In genomic region chr12:17039415-17039814, GRCm38 (mm10) we compare ENCODE assay signal across 27 mouse cellular contexts. TPM values are rescaled to one million over a fixed set of nuclear protein-coding genes. Genes with fewer than 3 reads are reported as not detected.
DNase-seq lines count a peak whose midpoint lies in the region; ATAC-seq and TF ChIP-seq lines count a peak whose summit lies in the region.
"Had no signal": no experiment of that assay in that cellular context is flagged by ENCODE, and none has a peak within 500 bp of the region (broad histone marks: within the 10 kb centered on the region; RNA-seq: fewer than 3 reads in every experiment).

No protein-coding gene starts in this region.

- H3K79me2 ChIP-seq in myocyte (ENCODE audit: control insufficient read depth, insufficient read depth) = no peaks in the 10 kb centered on the region

- DNase-seq in midbrain, embryonic 11.5 days (ENCODE audit: low spot score, missing footprints) = peak; percentile 33
- peak; percentile 12 for DNase-seq in Patski (ENCODE audit: low read depth, low spot score)
- no peak for DNase-seq in spleen, postnatal 36 days (ENCODE audit: low spot score in 2 of 2)
- DNase-seq in adrenal gland, postnatal 10 days = no peak
- DNase-seq: adrenal gland, adult 2 months; adrenal gland, postnatal 25 days; B cell, adult 2 months; cerebellum, adult 18-20 months; cerebellum, adult 9-10 months; cerebellum, postnatal 14 days; forebrain, postnatal 0 days; gastrocnemius, adult 2 months; gastrocnemius, postnatal 14 days; heart, adult 11 months; kidney, adult 11 months had no signal

- no peak for ATAC-seq in midbrain, embryonic 11.5 days (ENCODE audit: low FRiP score)
- ATAC-seq in midbrain, embryonic 15.5 days (replicated peaks) = no peak
- ATAC-seq in Patski = no peak
- ATAC-seq: CD4-positive, CD25-positive, alpha-beta regulatory T cell, adult 4 months; forebrain, embryonic 14.5 days; forebrain, postnatal 0 days; intestine, embryonic 15.5 days had no signal

- no peak for TF ChIP-seq POLR2A in myocyte (IDR thresholded peaks at IDR 0.05; ENCODE audit: insufficient read length, low read depth)

- no peaks in the 10 kb centered on the region for H3K4me1 ChIP-seq in midbrain, embryonic 11.5 days (ENCODE audit: control insufficient read depth, insufficient read depth, low read length)
- peaks cover 7% of the 10 kb centered on the region; the same call in 1 of the 2 replicates for H3K4me1 ChIP-seq in midbrain, embryonic 15.5 days
- H3K4me1 ChIP-seq: embryonic facial prominence, embryonic 12.5 days; embryonic facial prominence, embryonic 15.5 days; intestine, embryonic 15.5 days had no signal

- H3K27ac ChIP-seq in midbrain, embryonic 11.5 days (ENCODE audit: low read depth, low read length) = no peak overlapping the region
- no peak overlapping the region for H3K27ac ChIP-seq in midbrain, embryonic 15.5 days
- H3K27ac ChIP-seq: embryonic facial prominence, embryonic 12.5 days; embryonic facial prominence, embryonic 15.5 days; gastrocnemius, adult 2 months; hindbrain, embryonic 12.5 days; hindbrain, embryonic 15.5 days; intestine, embryonic 15.5 days had no signal

- no peaks in the 10 kb centered on the region for H3K9me3 ChIP-seq in midbrain, embryonic 11.5 days (ENCODE audit: control insufficient read depth, low read length)
- no peaks in the 10 kb centered on the region for H3K9me3 ChIP-seq in midbrain, embryonic 15.5 days
- H3K9me3 ChIP-seq: embryonic facial prominence, embryonic 12.5 days; embryonic facial prominence, embryonic 15.5 days; hindbrain, embryonic 15.5 days; intestine, embryonic 15.5 days had no signal

- H3K36me3 ChIP-seq in midbrain, embryonic 11.5 days (ENCODE audit: control insufficient read depth, insufficient read depth, low read length) = no peaks in the 10 kb centered on the region
- H3K36me3 ChIP-seq in midbrain, embryonic 15.5 days (replicated peaks) = no peaks in the 10 kb centered on the region
- H3K36me3 ChIP-seq in myocyte (ENCODE audit: control insufficient read depth, insufficient read depth) = no peaks in the 10 kb centered on the region
- H3K36me3 ChIP-seq: embryonic facial prominence, embryonic 12.5 days; embryonic facial prominence, embryonic 15.5 days; hindbrain, embryonic 12.5 days; hindbrain, embryonic 15.5 days; intestine, embryonic 15.5 days had no signal

- no peak for TF ChIP-seq CTCF in Patski (IDR thresholded peaks at IDR 0.05)

- H3K9ac ChIP-seq in midbrain, embryonic 11.5 days (ENCODE audit: low read length) = no peak overlapping the region
- H3K9ac ChIP-seq in midbrain, embryonic 15.5 days = no peak overlapping the region
- H3K9ac ChIP-seq: embryonic facial prominence, embryonic 12.5 days; embryonic facial prominence, embryonic 15.5 days; forebrain, postnatal 0 days; hindbrain, embryonic 12.5 days; hindbrain, embryonic 15.5 days; intestine, embryonic 15.5 days had no signal

- WGBS in midbrain, embryonic 11.5 days = 72% methylated on average over 2 of the region's 2 CpGs
- 77% methylated on average over 2 of the region's 2 CpGs for WGBS in midbrain, embryonic 15.5 days

- no peak overlapping the region for H3K4me2 ChIP-seq in midbrain, embryonic 11.5 days
- no peak overlapping the region for H3K4me2 ChIP-seq in midbrain, embryonic 15.5 days
- peak overlapping the region; percentile 25 for H3K4me2 ChIP-seq in myocyte (ENCODE audit: low read depth)
- H3K4me2 ChIP-seq: embryonic facial prominence, embryonic 12.5 days; embryonic facial prominence, embryonic 15.5 days; heart, embryonic 11.5 days; hindbrain, embryonic 12.5 days; hindbrain, embryonic 15.5 days; intestine, embryonic 15.5 days had no signal

- H3K27me3 ChIP-seq in midbrain, embryonic 11.5 days (ENCODE audit: control insufficient read depth, insufficient read depth, low read length) = no peaks in the 10 kb centered on the region
- no peaks in the 10 kb centered on the region for H3K27me3 ChIP-seq in midbrain, embryonic 15.5 days (replicated peaks)
- H3K27me3 ChIP-seq in Patski (no peaks in the 10 kb centered on the region), myocyte (ENCODE audit: control insufficient read depth, insufficient read depth, insufficient read length) (no peaks in the 10 kb centered on the region)
- H3K27me3 ChIP-seq: embryonic facial prominence, embryonic 12.5 days; embryonic facial prominence, embryonic 15.5 days; hindbrain, embryonic 12.5 days; hindbrain, embryonic 15.5 days; intestine, embryonic 15.5 days had no signal

- POLR2A ChIA-PET in Patski (lab: Charles Lee) = interaction anchor here (0.5 kb wide), 1 partner anchor 36 kb away, joined by 3 read pairs; no protein-coding TSS in a partner anchor

- CTCF ChIA-PET in Patski (lab: Charles Lee) = interaction anchor here (0.8 to 1.3 kb wide), 3 partner anchors 10 to 231 kb away, joined by 3 to 4 read pairs (median 4); no protein-coding TSS in a partner anchor

- H3ac ChIP-seq in myocyte (ENCODE audit: control insufficient read depth, insufficient read length) = no peak overlapping the region

- in situ Hi-C loops in Patski (cut with MboI; ENCODE audit: low pct_unique_long_range_greater_than_20kb) = no loop called here

- H3K4me3 ChIP-seq in midbrain, embryonic 11.5 days (ENCODE audit: low read depth, low read length) = no peak overlapping the region
- no peak overlapping the region for H3K4me3 ChIP-seq in midbrain, embryonic 15.5 days
- H3K4me3 ChIP-seq in myocyte = no peak overlapping the region
- H3K4me3 ChIP-seq: embryonic facial prominence, embryonic 12.5 days; embryonic facial prominence, embryonic 15.5 days; gastrocnemius, adult 2 months; hindbrain, embryonic 12.5 days; hindbrain, embryonic 15.5 days; intestine, embryonic 15.5 days had no signal

TF ChIP-seq in myocyte, 11 proteins besides CTCF, POLR2A, EP300 and RAD21:
- no peak for TF ChIP-seq MAX (IDR thresholded peaks at IDR 0.05; ENCODE audit: low read depth)
TF ChIP-seq in myocyte: peak in this region for 0.

RNA-seq across cellular contexts. Expression of gene 2410004P03Rik, which starts 27.9 kb away (rescaled TPM):
- 0.57 and 1.0 TPM in 2 replicates for polyA plus RNA-seq in midbrain, embryonic 11.5 days (2014; fragmentation: Nextera tagmentation; extraction: Ambion mirVana)
- 5.2 and 5.4 TPM in 2 replicates for polyA plus RNA-seq in midbrain, embryonic 15.5 days (2015; fragmentation: Nextera tagmentation; extraction: Ambion mirVana)
- not detected for polyA plus RNA-seq in Patski (2021)
- 0.04 TPM for polyA plus RNA-seq in myocyte (2012; fragmentation: generic; extraction: Trizol)
- under 1 TPM; 0.06 to 0.12 TPM for total RNA-seq in adrenal gland, postnatal 10 days (2021)
- total RNA-seq: adrenal gland, adult 2 months; adrenal gland, postnatal 25 days; gastrocnemius, adult 2 months; gastrocnemius, postnatal 14 days; heart, adult 8-10 months had no signal
- polyA plus RNA-seq: adrenal gland, adult 2 months; heart, embryonic 14.5 days had no signal

RNA-seq across cellular contexts. Expression of gene Pqlc3, which starts 39.2 kb away (rescaled TPM):
- 3.0 and 3.1 TPM in 2 replicates for polyA plus RNA-seq in midbrain, embryonic 11.5 days (2014; fragmentation: Nextera tagmentation; extraction: Ambion mirVana)
- 2.4 and 2.6 TPM in 2 replicates for polyA plus RNA-seq in midbrain, embryonic 15.5 days (2015; fragmentation: Nextera tagmentation; extraction: Ambion mirVana)
- polyA plus RNA-seq in Patski (2021) (24.7 TPM), myocyte (2012; fragmentation: generic; extraction: Trizol) (12.6 TPM)
- 1 to 10 TPM; 4.5 to 4.6 TPM for total RNA-seq in adrenal gland, postnatal 10 days (2021)

Comparison
In these comparisons a context has a peak if more than half of its experiments do, and no peak if none do; other contexts are left out.
1. DNase-seq: peak in midbrain, embryonic 11.5 days (single experiment) and Patski (single experiment); none in spleen, postnatal 36 days (0 of 2) and adrenal gland, postnatal 10 days (single experiment).